Mouse (Mus musculus) ovary, postnatal 10 days (tissue): ENCODE measurements at regions not wholly inside any gene's neighbourhood (a gene's known extent, or its start where the extent isn't known, plus 50 kb on each side); places are given as distances from the start of the nearest gene placed in this dataset.
"Not testable (repeated sequence)": the region's sequence is repeated elsewhere in the genome, so short reads cannot be mapped to it uniquely, and the experiment has no call there.

Experiments
- DNase-seq: peaks from one replicate; pipeline ENCODE4 v3.0.0; 2022; ENCODE audit warnings: low spot score

- DNase-seq: no peak
Measured at GRCm38 (mm10) chr12:15122586-15123212, 694.0 kb downstream of the Trib2 start.

- DNase-seq: no peak
Measured at GRCm38 (mm10) chr12:15115556-15115955, 701.2 kb downstream of the Trib2 start.

- no peak for DNase-seq
Measured at GRCm38 (mm10) chr12:15114793-15115192, 701.9 kb downstream of the Trib2 start.

- no peak for DNase-seq
Measured at GRCm38 (mm10) chr12:15111049-15111448, 705.7 kb downstream of the Trib2 start.

- no peak for DNase-seq
Measured at GRCm38 (mm10) chr12:15104876-15105275, 711.8 kb downstream of the Trib2 start.

GRCm38 (mm10) chr12:15078615-15079014 is 738.1 kb downstream of the Trib2 start:
- no peak for DNase-seq

DNA sequence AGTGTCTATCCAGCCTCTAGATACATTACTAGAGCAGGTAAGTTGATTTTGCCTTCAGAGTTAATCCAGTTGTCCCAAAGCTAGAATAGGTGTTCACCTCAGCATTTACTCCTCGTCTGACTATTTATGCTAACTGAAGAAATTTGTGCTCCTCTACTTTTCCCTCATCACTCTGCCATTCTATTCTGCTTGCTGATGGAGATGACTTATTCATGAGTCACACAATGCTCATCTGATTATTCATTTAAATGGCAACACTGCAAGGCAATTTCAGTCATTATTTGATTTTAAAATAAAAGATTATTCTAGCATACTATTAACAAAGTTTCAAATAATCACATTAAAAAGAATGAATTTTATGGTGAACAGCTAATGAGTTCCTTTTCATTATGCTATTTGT is 752.4 kb downstream of the Trib2 start:
- no peak for DNase-seq

- no peak for DNase-seq
Measured at GRCm38 (mm10) chr12:15051387-15051786, 765.3 kb downstream of the Trib2 start.

GRCm38 (mm10) chr12:15043264-15043663 is 773.5 kb downstream of the Trib2 start:
- DNase-seq: no peak

- DNase-seq: no peak
Measured at GRCm38 (mm10) chr12:15011091-15011490, 805.6 kb downstream of the Trib2 start.

GRCm38 (mm10) chr12:15002401-15002800 is 814.3 kb downstream of the Trib2 start:
- DNase-seq: not testable (repeated sequence)
